8 mouse cellular contexts compared by ENCODE assay signal in the genomic region with DNA sequence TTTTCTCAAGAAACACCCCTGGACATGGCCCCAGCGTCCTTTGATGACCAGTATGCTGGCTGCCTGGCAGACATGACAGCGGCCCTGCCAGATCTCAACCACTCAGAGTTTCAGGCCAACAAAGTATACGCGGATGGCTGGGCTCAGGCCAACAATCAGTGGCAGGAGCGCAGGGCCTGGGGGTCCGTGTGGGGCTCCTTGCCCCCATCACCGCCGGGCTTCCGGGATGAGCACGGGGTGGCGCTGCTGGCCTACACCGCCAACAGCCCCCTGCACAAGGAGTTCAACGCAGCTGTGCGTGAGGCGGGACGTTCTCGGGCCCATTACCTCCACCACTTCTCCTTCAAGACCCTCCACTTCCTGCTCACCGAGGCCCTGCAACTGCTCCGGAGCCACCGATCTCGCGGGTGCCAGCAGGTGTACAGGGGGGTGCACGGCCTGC. TPM values are rescaled to one million over a fixed set of nuclear protein-coding genes. Genes with fewer than 3 reads are reported as not detected.
DNase-seq lines count a peak whose midpoint lies in the region; ATAC-seq and TF ChIP-seq lines count a peak whose summit lies in the region.

No protein-coding gene starts in this region.

- H3K36me3 ChIP-seq in kidney, postnatal 0 days (ENCODE audit: insufficient read depth, low read length), result no peaks in the 10 kb centered on the region
- H3K36me3 ChIP-seq in embryonic facial prominence, embryonic 10.5 days (replicated peaks), result no peaks in the 10 kb centered on the region
- no peaks in the 10 kb centered on the region for H3K36me3 ChIP-seq in midbrain, embryonic 10.5 days

- peak; percentile 17 for DNase-seq in kidney, postnatal 0 days (ENCODE audit: low spot score)
- no peak for DNase-seq in kidney, postnatal 14 days
- DNase-seq in embryonic facial prominence, embryonic 10.5 days (ENCODE audit: low spot score), result peak; percentile 44
- peak; percentile 60 for DNase-seq in heart, postnatal 4 days
- DNase-seq in midbrain, embryonic 10.5 days (ENCODE audit: low spot score), result peak; percentile 43
- peak; percentile 81 for DNase-seq in thymus, postnatal 14 days
- no peak for DNase-seq in left cerebral cortex, adult 11 months (ENCODE audit: low spot score)
- DNase-seq in kidney, adult 11 months, result no peak

- H3K27me3 ChIP-seq in kidney, postnatal 0 days (ENCODE audit: insufficient read depth, low read length), result no peaks in the 10 kb centered on the region
- peaks cover 18% of the 10 kb centered on the region for H3K27me3 ChIP-seq in embryonic facial prominence, embryonic 10.5 days (replicated peaks; ENCODE audit: low read depth, poor library complexity, severe bottlenecking)
- H3K27me3 ChIP-seq in midbrain, embryonic 10.5 days (ENCODE audit: low read depth, poor library complexity, severe bottlenecking), result 0 out of 2 replicates have a peak, but pooled peaks cover 16% of the 10 kb centered on the region

- H3K27ac ChIP-seq in kidney, postnatal 0 days, result no peak overlapping the region
- peak overlapping the region; percentile 52 for H3K27ac ChIP-seq in embryonic facial prominence, embryonic 10.5 days (replicated peaks)
- peak overlapping the region; percentile 72 for H3K27ac ChIP-seq in midbrain, embryonic 10.5 days (replicated peaks)

- H3K9me3 ChIP-seq in kidney, postnatal 0 days (replicated peaks; ENCODE audit: low read length), result no peaks in the 10 kb centered on the region
- no peaks in the 10 kb centered on the region for H3K9me3 ChIP-seq in embryonic facial prominence, embryonic 10.5 days
- H3K9me3 ChIP-seq in midbrain, embryonic 10.5 days (replicated peaks), result no peaks in the 10 kb centered on the region

- H3K4me1 ChIP-seq in kidney, postnatal 0 days (replicated peaks; ENCODE audit: insufficient read depth, low read length), result no peaks in the 10 kb centered on the region
- H3K4me1 ChIP-seq in embryonic facial prominence, embryonic 10.5 days, result peaks cover 22% of the 10 kb centered on the region
- H3K4me1 ChIP-seq in midbrain, embryonic 10.5 days, result peaks cover 22% of the 10 kb centered on the region

- peak overlapping the region; percentile 32 for H3K9ac ChIP-seq in kidney, postnatal 0 days (ENCODE audit: low read depth, low read length)

- H3K4me2 ChIP-seq in kidney, postnatal 0 days (ENCODE audit: low read length), result peak overlapping the region; percentile 55

- 0 out of 2 replicates have a peak overlapping the region, but pooled peaks have one; percentile 4 for H3K4me3 ChIP-seq in kidney, postnatal 0 days (replicated peaks; ENCODE audit: low read depth, low read length)
- peak overlapping the region; percentile 51 for H3K4me3 ChIP-seq in embryonic facial prominence, embryonic 10.5 days
- H3K4me3 ChIP-seq in midbrain, embryonic 10.5 days, result peak overlapping the region; percentile 43

- 24% methylated on average over 23 of the region's 23 CpGs for WGBS in kidney, postnatal 0 days
- WGBS in embryonic facial prominence, embryonic 10.5 days, result 20% methylated on average over 23 of the region's 23 CpGs
- 19% methylated on average over 23 of the region's 23 CpGs for WGBS in midbrain, embryonic 10.5 days

- TF ChIP-seq CTCF in kidney, postnatal 0 days (IDR thresholded peaks at IDR 0.05; ENCODE audit: low read depth), result no peak

- ATAC-seq in kidney, postnatal 0 days (replicated peaks; ENCODE audit: low FRiP score, low read depth), result no peak

RNA-seq across cellular contexts. Expression of gene Art5, which starts 2.6 kb away (rescaled TPM):
- 1.4 and 2.3 TPM in 2 replicates for polyA plus RNA-seq in kidney, postnatal 0 days (2015; fragmentation: Nextera tagmentation; extraction: Ambion mirVana)
- 2.6 and 3.0 TPM in 2 replicates for polyA plus RNA-seq in embryonic facial prominence, embryonic 10.5 days (2016; fragmentation: Nextera tagmentation; extraction: Ambion mirVana)
- 1 to 10 TPM in 1 of 2 experiments, under 1 TPM in 1; 0.45 to 1.1 TPM for total RNA-seq in heart, postnatal 4 days (2021)
- polyA plus RNA-seq in midbrain, embryonic 10.5 days (2016; fragmentation: Nextera tagmentation; extraction: Ambion mirVana), result 1.9 TPM in 2 replicates

RNA-seq across cellular contexts. Expression of gene Art1, which starts 5.2 kb away (rescaled TPM):
- polyA plus RNA-seq in kidney, postnatal 0 days (2015; fragmentation: Nextera tagmentation; extraction: Ambion mirVana), result 0.24 and 0.70 TPM in 2 replicates
- 1.1 TPM in 2 replicates for polyA plus RNA-seq in embryonic facial prominence, embryonic 10.5 days (2016; fragmentation: Nextera tagmentation; extraction: Ambion mirVana)
- 1 to 10 TPM; 8.0 to 8.1 TPM for total RNA-seq in heart, postnatal 4 days (2021)
- 0.67 and 0.79 TPM in 2 replicates for polyA plus RNA-seq in midbrain, embryonic 10.5 days (2016; fragmentation: Nextera tagmentation; extraction: Ambion mirVana)

RNA-seq across cellular contexts. Expression of gene Chrna10, which starts 9.9 kb away (rescaled TPM):
- not detected in 2 replicates for polyA plus RNA-seq in kidney, postnatal 0 days (2015; fragmentation: Nextera tagmentation; extraction: Ambion mirVana)
- polyA plus RNA-seq in embryonic facial prominence, embryonic 10.5 days (2016; fragmentation: Nextera tagmentation; extraction: Ambion mirVana), result not detected in 2 replicates
- under 1 TPM in 1 of 2 experiments, not detected in 1; 0.10 TPM for total RNA-seq in heart, postnatal 4 days (2021)
- polyA plus RNA-seq in midbrain, embryonic 10.5 days (2016; fragmentation: Nextera tagmentation; extraction: Ambion mirVana), result not detected in 2 replicates

RNA-seq across cellular contexts. Expression of gene Trpc2, which starts 23.8 kb away (rescaled TPM):
- polyA plus RNA-seq in kidney, postnatal 0 days (2015; fragmentation: Nextera tagmentation; extraction: Ambion mirVana), result not detected in 2 replicates
- polyA plus RNA-seq in embryonic facial prominence, embryonic 10.5 days (2016; fragmentation: Nextera tagmentation; extraction: Ambion mirVana), result 0.17 TPM in 1 of 2 replicates, not detected in the other
- under 1 TPM; 0.36 to 0.50 TPM for total RNA-seq in heart, postnatal 4 days (2021)
- 0.19 TPM in 1 of 2 replicates, not detected in the other for polyA plus RNA-seq in midbrain, embryonic 10.5 days (2016; fragmentation: Nextera tagmentation; extraction: Ambion mirVana)

RNA-seq across cellular contexts. Expression of gene Xntrpc, which starts 41.2 kb away (rescaled TPM):
- polyA plus RNA-seq in kidney, postnatal 0 days (2015; fragmentation: Nextera tagmentation; extraction: Ambion mirVana), result 0.45 and 0.50 TPM in 2 replicates
- 2.5 and 2.6 TPM in 2 replicates for polyA plus RNA-seq in embryonic facial prominence, embryonic 10.5 days (2016; fragmentation: Nextera tagmentation; extraction: Ambion mirVana)
- 1 to 10 TPM in 1 of 2 experiments, under 1 TPM in 1; 0.90 to 1.1 TPM for total RNA-seq in heart, postnatal 4 days (2021)
- polyA plus RNA-seq in midbrain, embryonic 10.5 days (2016; fragmentation: Nextera tagmentation; extraction: Ambion mirVana), result 1.7 and 1.8 TPM in 2 replicates

Comparison
In these comparisons a context has a peak if more than half of its experiments do, and no peak if none do; other contexts are left out.
1. DNase-seq: peak in kidney, postnatal 0 days (single experiment), embryonic facial prominence, embryonic 10.5 days (single experiment), heart, postnatal 4 days (single experiment), midbrain, embryonic 10.5 days (single experiment) and thymus, postnatal 14 days (single experiment); none in kidney, postnatal 14 days (single experiment), left cerebral cortex, adult 11 months (single experiment) and kidney, adult 11 months (single experiment).
2. Peak in every context shown above with its lines, with median percentiles within 50 percentile points of each other: H3K4me3 ChIP-seq.